Mouse (Mus musculus) forelimb bud, embryonic 11.5 days (tissue): ENCODE measurements around the gene Zyx.

Experiments used
- DNase-seq: peaks from one replicate; pipeline ENCODE4 v3.0.0-alpha.2; 2012; ENCODE audit warnings: low read depth, low spot score

Zyx gene

DNA sequence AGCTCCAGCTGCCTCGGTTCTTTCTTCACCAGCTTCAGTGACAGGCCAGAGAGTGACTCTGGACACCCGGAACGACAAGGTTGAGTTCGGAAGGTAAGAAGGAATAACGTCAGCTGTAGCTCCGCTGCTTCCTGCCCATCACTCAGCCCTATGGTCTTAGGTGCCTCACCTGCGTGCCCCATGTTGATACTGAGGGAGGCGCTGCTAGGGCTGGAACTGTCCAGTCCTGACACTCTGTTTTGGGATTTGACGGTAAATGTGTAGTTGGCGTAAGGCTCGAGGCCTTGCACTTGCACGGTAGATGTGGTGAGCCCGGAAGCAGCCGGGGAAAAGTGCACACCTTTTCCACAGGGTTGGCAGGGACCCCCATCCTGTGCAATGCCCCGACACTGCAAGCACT is 15.2 kb downstream of the Zyx start:
- no peak for DNase-seq

DNA sequence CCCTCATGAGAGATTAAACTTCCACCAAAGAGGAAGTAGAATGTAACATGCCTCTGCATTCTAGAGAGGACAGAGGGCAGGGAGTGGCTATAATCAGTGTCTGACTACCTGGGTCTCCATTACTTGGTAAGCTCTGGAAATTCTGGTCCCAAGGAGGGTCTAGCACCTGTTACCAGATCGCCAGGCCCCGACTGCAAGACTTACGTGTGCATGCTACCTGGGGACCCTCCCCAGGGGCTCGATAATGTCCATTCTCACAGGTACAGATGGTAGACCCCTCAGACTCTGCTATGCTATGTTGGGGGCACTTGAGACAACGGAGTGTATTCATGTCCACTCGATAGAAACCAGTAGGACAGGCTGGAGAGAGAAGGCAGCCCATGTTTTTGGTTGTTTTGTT is 15.8 kb downstream of the Zyx start:
- no peak for DNase-seq

DNA sequence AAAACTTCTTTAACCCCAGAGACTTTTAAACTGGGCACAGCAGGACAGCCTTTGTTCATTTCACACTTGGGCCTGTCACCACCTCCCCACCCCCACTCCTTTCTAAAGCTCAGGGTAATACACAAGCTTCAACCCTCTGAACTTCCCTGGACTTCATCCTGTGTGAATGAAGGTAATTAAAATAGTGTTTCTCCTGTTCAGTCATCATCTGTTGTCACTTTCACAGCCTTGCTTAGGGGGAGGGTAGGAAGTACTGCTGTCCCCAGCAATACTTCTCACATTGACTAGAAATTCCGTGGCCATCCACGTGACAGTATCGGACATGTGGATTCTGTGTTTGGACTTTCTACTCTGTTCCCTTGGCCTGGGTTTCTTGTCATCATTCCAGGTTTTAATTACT is 20.4 kb downstream of the Zyx start:
- DNase-seq, result no peak

DNA sequence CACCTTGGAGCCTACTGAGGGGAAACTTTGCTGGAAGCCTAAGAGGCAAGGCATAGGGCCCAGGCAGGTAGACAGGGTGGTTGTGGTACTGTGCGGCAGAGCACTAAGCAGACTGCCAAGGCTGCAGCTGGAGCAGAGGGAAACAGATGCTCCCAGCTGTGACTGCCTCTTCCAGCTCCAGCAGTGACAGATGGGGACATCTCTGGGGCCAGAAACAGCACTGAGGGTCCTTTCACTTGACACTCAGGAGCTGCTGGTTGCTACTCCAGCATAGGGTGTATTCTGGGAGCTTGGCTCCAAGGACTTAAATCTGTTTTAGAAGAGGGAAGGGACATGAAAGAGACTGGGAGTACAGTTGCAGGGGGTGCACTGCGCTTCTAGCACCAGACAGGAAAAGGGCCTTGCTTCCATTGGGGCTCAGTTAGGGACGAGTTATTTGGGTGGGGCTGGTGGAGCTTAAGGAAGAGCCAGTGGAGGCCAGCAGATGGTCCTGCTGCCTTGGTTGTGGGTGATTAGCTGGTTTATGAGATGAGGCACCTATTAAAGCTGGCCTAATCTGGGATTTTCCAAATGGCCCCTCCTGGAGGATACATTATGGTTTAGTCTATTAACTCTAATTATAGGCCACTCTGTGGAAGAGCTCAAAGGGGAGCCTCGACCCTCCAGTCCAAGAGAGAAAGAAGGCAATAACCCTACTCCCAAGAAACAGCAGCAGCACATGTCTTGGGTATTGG is 21.4 kb downstream of the Zyx start:
- no peak for DNase-seq

DNA sequence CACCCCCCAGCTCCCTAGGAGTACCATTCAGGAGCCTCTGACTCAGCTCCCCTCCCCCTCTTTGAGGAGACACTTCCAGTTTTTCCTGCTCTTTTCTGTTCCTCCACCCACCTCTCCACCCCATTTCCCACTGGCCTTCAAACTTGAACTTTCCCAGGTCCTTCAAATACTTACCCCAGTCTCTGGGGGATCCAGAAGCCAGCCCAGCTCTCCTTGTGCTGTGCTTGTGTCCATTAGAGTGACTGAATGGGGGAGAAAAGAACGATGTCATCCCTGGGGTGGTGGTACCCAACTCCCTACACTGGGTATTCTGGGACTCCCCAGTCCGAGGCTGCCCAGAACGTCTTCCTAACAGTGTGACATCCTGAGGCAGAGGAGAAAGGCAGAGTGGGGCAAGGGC is 22.6 kb downstream of the Zyx start:
- no peak for DNase-seq

DNA sequence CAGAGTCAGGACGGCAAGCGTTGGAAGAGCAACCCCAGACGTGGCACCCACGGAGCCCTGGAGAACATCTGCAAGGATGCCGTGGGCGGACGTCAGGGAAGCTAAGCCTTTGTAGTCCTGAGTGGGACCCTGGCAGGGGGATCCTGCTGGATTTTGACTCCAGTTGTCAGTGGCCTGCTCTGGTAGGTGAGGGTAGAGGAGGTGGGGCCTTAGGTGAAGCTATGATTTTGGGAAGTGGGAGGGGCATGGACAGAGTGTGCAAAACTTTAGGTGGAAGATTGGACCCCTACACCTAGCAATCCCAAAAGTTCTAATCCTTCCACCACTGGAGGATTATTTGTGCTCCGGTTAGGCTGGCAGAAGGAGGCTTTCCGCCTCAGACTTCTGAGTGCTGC is 23.0 kb downstream of the Zyx start:
- DNase-seq, result no peak

DNA sequence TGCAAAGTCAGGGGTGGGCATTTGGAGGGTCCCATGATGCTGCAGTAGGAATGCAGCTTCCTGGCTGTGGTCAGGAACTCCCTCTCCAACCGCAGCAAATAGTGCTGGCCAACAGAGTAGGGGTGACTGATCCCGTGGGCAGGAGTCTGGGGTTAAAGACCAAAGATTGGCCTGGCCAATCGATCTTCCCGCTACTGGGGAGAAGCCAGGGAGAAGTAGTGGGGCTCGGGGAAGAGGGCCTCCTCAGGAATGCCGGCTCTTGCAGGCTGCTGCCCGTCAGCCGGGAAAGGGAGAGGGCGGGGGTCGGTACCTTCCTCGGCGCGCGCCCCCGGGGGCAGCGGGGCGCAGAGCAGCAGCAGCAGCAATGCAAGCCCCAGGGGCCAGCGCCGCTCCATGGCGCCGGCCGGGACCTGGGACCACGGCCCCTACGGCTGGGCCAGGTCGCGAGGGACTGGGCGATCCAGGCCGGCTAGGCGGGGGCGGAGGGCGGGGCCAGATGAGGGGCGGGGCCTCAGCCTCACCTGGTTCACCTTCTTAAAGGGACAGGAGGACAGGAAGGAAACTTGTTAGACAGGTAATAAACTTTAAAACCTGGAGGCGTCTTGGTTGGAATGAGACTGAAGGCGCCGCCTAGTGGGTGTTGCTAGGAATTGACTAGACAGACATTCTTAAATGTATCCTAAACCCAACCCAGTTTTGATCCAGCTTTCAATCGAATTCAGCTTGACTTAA is 23.6 kb downstream of the Zyx start, which contains the start of gene Epha1:
Gene Epha1 (minus strand): TSS at position 453 of the 732 bp plus-strand sequence.
- DNase-seq, result peak; percentile 63

DNA sequence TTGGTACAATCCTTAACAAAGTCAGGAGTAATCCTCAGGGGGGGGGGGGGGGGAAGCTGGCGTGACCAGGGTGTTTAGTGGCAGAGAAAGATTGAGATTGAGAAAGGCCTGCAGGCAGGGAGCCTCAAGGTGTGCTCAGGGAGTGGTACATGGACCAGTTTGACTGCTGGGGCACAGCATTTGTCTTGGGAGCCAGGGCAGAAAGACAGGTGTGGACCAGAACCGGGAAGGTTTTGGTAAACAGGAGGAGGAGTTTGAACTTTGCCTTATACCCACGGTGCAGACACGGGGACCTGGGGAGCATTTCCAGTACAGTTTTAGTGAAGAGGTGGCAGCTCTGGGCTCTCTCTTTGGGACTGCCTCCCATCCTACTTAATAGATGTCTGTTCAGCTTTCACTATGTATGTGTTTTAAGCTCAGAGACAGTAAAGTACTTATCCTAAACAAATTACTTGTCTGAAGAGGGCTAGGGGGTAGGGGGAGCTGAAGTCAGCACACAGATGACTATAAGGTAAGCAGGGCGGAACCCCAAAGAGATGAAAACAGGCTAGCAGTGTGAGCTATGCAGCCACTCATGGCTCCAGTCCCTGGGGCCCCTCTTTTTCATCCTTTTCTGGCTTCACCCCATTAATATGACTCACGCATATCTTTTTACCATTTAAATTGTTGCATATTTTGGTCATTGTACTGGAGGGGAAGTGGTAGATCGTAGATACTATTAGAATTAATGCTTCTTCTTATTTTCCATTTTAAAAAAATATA is 24.4 kb downstream of the Zyx start:
- DNase-seq, result no peak

DNA sequence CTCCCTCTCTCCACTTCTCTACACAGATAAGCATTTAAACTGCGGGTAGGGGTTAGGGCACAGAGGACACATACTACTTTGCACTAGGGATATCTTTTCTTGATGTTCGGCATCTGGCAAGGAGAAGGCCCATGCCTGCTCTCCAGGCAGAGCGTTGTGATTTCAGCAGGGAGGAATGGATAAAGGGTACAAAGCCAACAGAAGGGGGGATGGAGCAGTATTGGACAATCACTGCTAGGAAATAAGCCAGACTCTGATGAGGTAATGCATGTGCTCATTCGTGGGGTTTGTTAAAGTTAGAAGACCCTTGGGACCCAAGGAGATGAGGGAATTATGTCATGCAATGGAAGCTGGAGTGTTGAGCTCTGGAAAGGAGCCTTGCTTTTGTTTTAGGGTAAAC is 25.3 kb downstream of the Zyx start:
- DNase-seq, result no peak

DNA sequence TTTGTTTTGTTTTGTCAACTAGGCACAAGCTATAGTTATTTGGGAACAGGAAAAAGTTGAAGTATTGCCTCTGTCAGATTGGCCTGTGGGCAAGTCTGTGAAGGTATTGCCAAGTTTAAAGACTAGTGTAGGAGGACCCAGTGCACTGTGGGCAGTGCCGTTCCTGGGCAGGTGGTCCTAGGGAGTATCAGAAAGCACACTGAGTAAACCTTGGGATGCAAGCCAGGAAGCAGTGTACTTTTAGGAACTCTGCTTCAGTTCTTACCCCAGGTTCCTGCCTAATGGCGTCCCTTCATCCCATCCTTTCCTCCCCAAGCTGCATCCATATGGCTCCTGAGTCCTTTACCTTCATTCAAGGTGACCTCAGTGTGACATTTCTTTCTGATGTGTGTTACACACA is 25.7 kb downstream of the Zyx start:
- DNase-seq, result no peak

DNA sequence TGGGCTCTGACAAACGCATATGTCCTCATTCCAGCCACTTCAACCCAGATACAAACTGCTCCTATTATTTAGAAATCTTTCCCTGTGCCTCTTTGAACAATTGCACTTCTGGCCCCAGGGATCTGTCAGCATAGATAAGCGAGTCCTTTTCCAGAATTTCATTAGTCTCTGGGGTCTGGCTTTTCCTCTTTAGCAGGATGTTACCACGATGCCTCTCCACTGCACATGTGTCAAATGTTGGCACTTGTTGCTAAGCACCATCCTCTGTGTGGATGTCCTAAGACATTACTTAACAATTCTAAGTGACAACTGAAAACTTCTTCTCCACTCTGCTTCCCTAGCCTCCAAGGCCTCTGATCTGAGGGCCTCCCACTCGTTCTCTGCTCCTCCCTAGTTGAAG is 26.6 kb downstream of the Zyx start:
- DNase-seq, result no peak

DNA sequence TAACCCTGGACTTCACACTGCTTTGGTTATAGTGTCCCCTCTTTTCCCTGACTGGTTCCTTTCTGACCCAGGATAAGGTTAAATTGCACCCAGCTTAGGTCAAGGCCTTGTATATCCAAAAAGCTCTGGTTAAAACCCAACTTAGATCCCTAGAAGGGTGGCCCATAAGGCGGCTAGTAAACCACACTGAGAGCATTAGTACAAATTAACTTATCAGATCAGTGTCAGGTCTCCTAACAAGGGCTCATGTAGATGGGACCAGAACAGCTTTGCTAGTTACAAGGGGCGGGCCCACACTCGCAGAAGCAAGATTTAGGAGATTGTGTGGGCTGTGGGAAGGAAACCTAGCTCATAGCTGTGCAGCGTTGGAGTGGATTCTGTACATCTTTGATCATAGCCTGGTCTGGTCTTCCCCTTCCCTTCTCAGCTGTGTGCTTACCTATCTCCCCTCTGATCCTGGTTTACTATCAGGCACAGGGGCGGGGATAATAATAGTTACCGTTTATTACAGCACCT is 27.1 kb downstream of the Zyx start:
- no peak for DNase-seq

DNA sequence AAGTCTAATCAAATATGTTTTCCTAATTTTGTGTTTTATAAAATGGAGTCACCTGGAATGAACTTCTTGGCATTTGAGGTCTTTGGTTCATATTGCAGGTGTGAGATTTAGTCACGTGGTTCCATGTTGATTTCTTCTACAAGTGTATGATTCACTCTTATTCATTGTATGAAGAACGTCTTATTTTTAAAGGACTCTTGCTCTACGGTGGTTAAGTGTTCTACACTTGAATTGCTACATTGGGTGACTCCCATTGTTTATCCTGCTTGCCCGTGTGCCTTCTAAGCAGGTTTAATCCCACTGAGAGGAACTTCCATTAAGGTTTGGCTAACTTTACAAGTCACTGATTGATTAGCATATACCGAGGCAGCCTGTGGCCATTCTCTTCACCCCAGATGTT is 27.9 kb downstream of the Zyx start:
- DNase-seq, result no peak

DNA sequence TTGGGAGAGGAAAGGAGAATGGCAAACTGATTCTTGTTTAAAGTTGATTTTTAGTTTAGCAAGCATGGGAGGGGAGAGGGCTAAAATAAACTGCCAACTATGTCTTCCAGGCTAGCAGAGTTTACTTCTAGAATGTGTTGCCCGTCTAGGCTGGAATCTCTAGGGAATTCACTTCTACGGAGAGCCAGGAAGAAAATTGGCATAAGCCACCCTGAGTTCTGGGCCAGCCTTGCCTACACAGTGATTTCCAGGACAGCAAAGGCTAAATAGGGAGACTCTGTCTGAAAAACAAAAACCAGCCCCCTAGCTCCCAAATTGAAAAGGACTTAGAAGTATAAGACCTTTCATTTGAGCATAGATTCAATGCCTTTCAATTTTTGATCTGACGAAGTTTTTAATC is 30.1 kb downstream of the Zyx start:
- DNase-seq, result no peak

DNA sequence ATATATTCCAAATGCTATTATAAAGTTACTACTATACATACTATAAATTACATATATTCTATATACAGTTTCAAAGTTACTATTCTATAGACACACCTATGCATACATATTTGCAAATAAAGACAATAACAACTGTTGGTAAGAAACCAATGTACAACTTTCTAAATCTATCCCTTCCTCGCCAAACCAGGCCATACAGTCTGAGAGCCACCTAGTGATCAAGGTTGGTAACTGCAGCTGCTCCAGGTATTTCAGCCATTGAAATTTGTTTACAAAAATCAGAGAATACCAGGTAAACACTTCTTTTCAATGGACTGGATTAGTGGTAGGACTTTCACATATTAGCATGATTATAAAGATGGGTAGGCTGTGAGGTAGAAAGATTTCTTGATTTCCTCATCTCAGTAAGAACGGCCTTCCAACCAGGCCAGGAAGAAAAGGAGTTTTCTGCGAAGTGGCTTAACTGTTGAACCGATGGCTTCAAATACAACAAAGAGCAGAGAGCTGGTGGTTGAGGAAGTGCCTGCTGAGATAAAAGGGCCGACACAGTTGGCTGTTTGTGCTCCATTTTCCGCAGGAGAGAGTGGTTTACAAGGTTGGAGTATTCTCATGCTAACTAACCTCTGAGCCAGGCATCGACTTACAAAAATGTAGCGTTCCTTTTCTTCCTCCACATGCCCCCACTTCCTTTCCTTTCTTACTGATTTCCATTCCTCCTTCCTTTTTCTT is 31.1 kb downstream of the Zyx start:
- peak; percentile 55 for DNase-seq

DNA sequence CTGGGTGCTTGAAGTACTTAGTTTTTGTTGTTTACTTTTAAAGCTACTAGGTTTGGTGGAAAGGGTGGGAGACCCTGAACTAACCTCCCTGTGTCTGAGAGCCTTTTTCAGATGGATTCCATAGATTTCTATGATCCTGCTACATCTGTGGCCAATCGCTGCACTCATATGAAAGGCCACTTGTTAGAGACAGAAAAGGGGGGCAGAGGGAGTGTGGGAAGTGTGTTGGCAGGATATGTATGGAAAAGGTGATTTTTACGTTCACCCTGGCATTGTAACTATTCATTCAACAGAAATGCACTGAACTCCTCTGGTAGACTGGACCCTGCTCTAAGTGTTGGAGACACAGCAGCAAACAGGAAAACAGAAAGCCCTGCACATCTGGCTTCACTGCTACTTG is 31.8 kb downstream of the Zyx start:
- no peak for DNase-seq

DNA sequence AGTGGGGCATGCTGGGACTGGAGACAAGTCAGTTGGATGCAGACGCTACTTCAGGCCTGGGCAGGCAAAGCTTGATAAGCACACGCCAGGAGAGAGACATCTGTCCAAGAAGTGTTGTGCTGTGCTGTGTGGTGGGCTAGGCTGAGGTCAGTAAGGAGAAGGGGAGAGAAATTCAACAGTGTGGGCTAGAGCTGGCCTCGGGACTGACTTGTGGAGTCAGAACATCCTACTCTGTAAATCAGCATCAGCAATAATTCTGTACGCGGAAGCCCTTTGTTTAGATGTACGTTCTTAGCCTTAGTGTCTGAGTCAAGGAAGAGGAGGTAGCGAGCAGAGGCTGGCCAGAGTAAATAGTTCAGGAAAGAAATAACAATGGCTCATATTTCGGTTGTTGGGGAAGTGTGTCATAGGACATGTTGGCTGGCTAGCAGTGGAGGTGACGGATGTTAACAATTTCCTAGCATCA is 32.5 kb downstream of the Zyx start:
- DNase-seq, result no peak

DNA sequence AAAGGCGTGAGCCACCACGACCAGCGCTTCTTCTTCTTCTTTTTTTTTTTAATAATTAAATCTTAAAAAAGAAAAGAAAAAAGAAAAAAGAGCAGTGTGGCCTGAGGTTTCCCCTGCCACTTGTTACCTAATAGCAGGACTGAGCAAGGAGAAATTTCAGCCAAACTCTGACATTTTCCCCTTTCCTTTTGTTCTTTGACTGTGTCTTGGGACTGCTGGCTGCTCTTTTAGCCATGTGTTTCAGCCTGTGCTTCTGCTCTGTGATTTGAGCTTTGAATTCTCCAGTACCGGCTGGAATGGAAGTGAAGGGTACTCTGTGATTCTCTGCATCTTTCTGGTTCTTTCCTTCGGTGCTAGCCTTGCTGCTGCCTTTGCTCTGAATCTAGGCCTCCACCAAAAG is 33.9 kb downstream of the Zyx start:
- no peak for DNase-seq

DNA sequence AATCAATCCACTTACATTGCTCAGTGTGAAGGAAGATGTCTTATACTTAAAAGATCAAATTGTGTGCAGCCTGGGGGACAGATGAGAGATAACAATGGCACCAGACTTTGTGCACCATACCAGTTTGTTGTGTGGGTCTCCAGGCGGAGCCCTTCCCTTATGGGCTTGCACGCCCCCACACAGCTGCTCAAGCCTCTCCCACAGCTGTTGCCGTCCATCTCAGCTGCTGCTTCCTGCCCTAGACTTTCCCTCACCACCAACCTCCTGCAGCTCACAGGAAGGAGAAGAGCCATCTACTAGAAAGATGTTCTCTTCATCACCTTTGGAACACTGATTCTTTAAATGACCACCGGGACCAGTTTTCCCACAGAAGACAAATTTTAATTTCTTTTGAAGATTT is 36.2 kb downstream of the Zyx start:
- no peak for DNase-seq

DNA sequence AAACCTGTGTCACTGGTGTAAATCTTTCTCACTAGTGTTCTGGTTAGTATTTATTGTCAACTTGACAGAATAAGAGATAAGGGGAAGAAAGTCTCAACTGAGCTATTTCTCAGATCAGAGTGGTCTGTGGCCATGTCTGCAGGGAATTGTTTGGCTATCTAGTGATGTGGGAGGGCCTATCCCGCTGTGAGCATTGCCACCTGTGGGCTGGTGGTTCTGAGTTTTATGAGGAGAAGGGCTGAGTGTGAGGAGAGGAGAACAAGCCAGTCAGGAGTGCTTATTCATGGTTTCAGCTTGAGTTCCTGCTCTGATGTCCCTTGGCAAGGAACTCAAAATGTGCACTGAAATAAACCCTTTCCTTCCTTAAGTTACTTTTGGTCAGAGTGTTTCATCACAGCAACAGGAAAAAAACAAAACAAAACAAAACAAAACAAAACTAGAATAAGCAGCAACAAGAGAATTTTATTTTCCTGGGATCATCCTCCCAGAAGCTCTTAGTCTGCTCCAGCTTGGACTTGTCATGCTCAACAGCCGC is 42.4 kb downstream of the Zyx start:
- no peak for DNase-seq
